Mouse (Mus musculus): ENCODE results near the gene Scyl1.
A peak's percentile ranks its signal among the peaks of the same experiment; 100 is the strongest.

Gene Scyl1

GRCm38 (mm10) chr19:5743576-5743975 lies 27.6 kb downstream of the Scyl1 start:
- no peak for DNase-seq (ENCODE audit: low spot score in 2 of 2)

GRCm38 (mm10) chr19:5742241-5742641 lies 29.0 kb downstream of the Scyl1 start:
- DNase-seq (ENCODE audit: low spot score in 2 of 2) = no peak

- DNase-seq (ENCODE audit: low spot score in 2 of 2) = peak; percentile 82 to 86
These were observed 29.5 kb downstream of the Scyl1 start for GRCm38 (mm10) chr19:5741641-5742240.

GRCm38 (mm10) chr19:5740320-5741317 lies 30.6 kb downstream of the Scyl1 start, which contains the start of gene Ltbp3:
Gene Ltbp3 (plus strand): TSS chr19:5740904.
- DNase-seq (ENCODE audit: low spot score in 2 of 2) = peak; percentile 70 to 78

GRCm38 (mm10) chr19:5739446-5739845 lies 31.8 kb downstream of the Scyl1 start:
- DNase-seq (ENCODE audit: low spot score in 2 of 2) = no peak

GRCm38 (mm10) chr19:5734325-5734724 lies 36.9 kb downstream of the Scyl1 start:
- no peak for DNase-seq (ENCODE audit: low spot score in 2 of 2)

- peak; percentile 87 to 92 for DNase-seq (ENCODE audit: low spot score in 2 of 2)
These were observed 39.8 kb downstream of the Scyl1 start for GRCm38 (mm10) chr19:5731264-5731978.

GRCm38 (mm10) chr19:5730314-5731186 lies 40.7 kb downstream of the Scyl1 start:
- DNase-seq (ENCODE audit: low spot score in 2 of 2) = no peak

- DNase-seq (ENCODE audit: low spot score in 2 of 2) = peak; percentile 90 to 92
These were observed 41.8 kb downstream of the Scyl1 start, which contains the start of gene Fam89b for GRCm38 (mm10) chr19:5729444-5729815. Gene Fam89b (minus strand): TSS chr19:5729653.

GRCm38 (mm10) chr19:5728631-5729443 lies 42.4 kb downstream of the Scyl1 start:
- DNase-seq (ENCODE audit: low spot score in 2 of 2) = peak; percentile 60 to 63

- DNase-seq (ENCODE audit: low spot score in 2 of 2) = peak; percentile 88 to 91
These were observed 43.5 kb downstream of the Scyl1 start for GRCm38 (mm10) chr19:5727701-5728100.

- DNase-seq (ENCODE audit: low spot score in 2 of 2) = peak in 1 of 2 experiments; percentile 41
These were observed 44.1 kb downstream of the Scyl1 start for GRCm38 (mm10) chr19:5726961-5727578.

GRCm38 (mm10) chr19:5725767-5726515 lies 45.3 kb downstream of the Scyl1 start, which contains the start of gene Ehbp1l1:
Gene Ehbp1l1 (minus strand): TSS chr19:5726317.
- DNase-seq (ENCODE audit: low spot score in 2 of 2) = peak; percentile 75 to 77

GRCm38 (mm10) chr19:5725029-5725707 lies 46.1 kb downstream of the Scyl1 start:
- DNase-seq (ENCODE audit: low spot score in 2 of 2) = peak; percentile 84 to 89

GRCm38 (mm10) chr19:5724549-5724941 lies 46.7 kb downstream of the Scyl1 start:
- DNase-seq (ENCODE audit: low spot score in 2 of 2) = peak; percentile 92 to 93

- no peak for DNase-seq (ENCODE audit: low spot score in 2 of 2)
These were observed 47.2 kb downstream of the Scyl1 start for GRCm38 (mm10) chr19:5723934-5724548.

- no peak for DNase-seq (ENCODE audit: low spot score in 2 of 2)
These were observed 48.3 kb downstream of the Scyl1 start for GRCm38 (mm10) chr19:5722848-5723425.

All from heart, adult 9 months (tissue).